Mouse (Mus musculus) ES-Bruce4 (cell line): ENCODE data around the gene Smarcd1.

Experiments used
- CTCF ChIP-seq: IDR thresholded peaks from one replicate; pipeline ENCODE4 v1.8.1; 2011; ENCODE audit warnings: low read depth, low read length
- EP300 ChIP-seq: IDR thresholded peaks from 2 replicates; pipeline ENCODE4 v1.6.1; 2011; ENCODE audit warnings: low read depth, low read length; ENCODE audit not compliant: insufficient read depth
- POLR2A ChIP-seq: IDR thresholded peaks from one replicate; pipeline ENCODE4 v1.8.1; 2011; ENCODE audit warnings: low read length; ENCODE audit not compliant: insufficient read depth

GRCm38 (mm10) chr15:99715361-99715865 is 13.5 kb downstream of the Smarcd1 start:
- TF ChIP-seq CTCF (no peak), POLR2A (no peak), EP300 (no peak)
